Mouse (Mus musculus): ENCODE data around the gene Prr13. TPM values are rescaled to one million over a fixed set of nuclear protein-coding genes. Genes with fewer than 3 reads are reported as not detected.

Gene Prr13
- 10 to 100 TPM; 26.4 to 28.0 TPM for total RNA-seq (2021)

DNA sequence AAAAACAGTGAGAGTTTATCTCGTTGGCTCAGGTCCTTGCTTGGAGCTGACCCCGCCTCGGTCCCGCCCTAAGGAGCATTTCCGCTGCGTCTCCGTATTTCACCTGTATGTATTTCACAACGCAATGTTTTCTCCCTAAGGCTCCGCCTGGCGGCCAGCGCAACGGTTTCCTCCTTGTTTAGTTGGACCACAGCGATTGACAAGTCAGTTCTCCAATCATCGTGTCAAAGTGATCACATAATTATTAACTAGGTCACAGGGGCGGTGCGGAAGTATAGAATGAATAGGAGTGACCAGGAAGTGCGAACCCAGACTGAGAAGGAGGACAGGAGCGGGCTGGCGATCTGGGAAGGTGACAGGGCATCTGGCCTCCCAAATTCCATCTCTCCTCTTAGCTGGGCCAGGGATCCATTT, at the start of gene Prr13:
Gene Prr13 (plus strand): TSS at position 125 of the 414 bp plus-strand sequence.
- DNase-seq = peak; percentile 91

DNA sequence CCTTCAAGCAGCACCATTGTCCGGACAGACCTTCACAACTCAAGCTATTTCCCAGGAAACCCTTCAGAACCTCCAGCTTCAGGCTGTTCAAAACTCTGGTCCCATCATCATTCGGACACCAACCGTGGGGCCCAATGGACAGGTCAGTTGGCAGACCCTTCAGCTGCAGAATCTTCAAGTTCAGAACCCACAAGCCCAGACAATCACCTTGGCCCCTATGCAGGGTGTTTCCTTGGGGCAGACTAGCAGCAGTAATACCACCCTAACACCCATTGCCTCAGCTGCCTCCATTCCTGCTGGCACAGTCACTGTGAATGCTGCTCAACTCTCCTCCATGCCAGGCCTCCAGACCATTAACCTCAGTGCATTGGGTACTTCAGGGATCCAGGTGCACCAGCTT, 49.5 kb upstream of the Prr13 start:
- no peak for DNase-seq

DNA sequence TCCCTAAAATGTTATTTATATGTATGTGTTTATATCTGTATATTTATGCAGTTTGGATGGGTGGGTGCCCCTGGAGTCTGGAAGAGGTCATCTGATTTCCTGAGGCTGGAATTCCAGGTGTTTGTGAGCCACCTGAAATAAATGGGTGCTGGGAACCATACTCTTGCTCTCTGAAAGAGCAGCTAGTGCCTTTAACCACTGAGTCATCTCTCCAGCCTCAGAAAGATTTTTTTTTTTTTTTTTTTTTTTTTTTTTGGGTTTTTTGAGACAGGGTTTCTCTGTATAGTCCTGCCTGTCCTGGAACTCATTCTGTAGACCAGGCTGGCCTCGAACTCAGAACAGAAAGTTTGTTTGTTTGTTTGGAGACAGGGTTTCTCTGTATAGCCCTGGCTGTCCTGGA, 47.8 kb upstream of the Prr13 start:
- DNase-seq = no peak

DNA sequence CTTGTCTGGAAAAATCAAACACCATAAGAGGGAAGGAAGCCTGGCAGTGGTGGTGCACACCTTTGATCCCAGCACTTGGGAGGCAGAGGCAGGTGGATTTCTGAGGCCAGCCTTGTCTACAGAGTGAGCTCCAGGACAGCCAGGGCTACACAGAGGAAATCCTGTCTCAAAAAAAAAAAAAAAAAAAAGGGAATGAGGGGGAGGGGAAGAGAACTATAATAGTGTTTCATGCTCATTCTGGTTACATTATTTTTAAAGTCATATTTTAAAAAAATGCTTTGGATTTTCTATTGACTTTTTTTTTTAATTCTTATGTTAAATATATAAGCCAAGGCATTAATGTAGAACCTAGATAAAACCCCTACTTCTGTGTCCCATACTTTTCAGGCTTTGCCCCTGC, 45.1 kb upstream of the Prr13 start:
- DNase-seq = no peak

DNA sequence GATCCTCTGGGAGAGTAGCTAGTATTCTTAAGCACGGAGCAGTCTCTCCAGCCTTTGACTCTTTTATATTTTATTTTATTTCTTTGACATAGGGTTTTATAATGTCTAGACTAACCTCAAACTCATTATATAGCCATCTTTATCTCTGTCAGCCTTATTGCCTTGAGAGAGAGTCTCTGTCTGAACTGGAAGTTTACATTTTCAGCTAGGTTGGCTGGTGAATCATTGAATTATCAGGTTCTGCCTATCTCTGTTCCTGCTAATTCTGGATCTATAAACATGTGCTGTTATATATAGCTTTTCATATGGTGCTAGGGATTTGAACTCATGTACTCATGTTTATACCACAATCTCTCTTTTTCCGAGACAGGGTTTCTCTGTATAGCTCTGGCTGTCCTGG, 41.3 kb upstream of the Prr13 start:
- no peak for DNase-seq

DNA sequence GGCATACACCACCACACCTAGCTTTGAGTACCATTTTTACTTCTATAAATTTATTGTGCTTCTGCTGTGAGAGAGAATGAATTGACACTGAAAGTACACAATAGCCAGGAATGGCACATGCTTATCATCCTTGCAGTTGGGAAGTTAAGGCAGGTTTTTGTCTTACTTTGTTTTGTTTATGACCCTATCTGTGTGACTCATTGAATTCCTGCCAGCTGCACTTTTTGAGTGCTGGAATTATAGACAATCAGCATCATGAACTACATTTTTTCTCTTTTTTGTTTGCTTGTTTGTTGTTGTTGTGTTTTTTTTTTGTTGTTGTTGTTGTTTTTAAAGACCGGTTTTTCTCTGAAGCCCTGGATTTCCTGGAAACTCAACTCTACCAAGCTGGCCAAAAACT, 37.8 kb upstream of the Prr13 start:
- no peak for DNase-seq

DNA sequence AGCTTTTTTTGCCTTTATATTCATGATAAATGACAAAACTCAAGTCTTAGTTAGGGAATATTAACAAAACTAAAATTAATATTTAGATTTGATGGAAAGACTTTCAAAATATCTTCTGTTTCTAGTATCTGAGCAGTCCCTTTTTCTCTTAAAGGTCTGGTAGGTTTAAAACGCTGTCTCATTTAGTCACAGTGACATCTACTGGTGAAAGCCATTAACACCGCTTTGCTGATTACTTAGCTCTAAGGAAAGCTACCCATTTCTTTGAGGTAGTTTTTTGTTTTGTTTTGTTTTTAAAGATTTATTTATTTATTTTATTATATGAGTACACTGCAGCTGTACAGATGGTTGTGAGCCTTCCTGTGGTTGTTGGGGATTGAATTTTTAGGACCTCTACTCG, 37.4 kb upstream of the Prr13 start:
- DNase-seq = peak; percentile 51

DNA sequence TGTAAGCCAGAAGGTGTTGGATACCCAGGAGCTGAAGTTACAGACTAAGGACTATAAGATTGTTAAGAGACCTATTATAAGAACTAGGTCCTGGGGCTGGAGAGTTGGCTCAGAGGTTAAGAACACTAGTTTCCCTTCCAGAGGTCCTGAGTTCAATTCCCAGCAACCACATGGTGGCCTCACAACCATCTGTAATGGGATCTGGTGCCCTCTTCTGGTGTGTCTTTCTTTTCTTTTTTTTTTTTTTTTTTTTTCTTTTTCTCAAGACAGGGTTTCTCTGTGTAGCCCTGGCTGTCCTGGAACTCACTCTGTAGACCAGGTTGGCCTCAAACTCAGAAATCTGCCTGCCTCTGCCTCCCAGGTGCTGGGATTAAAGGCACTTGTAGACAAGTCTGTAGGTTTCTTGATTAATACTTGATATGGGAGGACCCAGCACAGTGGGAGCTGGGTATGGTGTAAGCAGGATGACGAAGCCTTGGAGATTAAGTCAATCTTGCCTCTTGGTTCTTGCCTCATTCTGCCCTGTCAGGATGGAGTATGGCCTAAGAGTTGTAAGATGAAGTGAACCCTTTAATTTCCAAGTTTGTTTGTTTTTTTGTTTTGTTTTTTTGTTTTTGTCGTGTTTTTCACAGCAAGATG, 35.1 kb upstream of the Prr13 start:
- DNase-seq = no peak

DNA sequence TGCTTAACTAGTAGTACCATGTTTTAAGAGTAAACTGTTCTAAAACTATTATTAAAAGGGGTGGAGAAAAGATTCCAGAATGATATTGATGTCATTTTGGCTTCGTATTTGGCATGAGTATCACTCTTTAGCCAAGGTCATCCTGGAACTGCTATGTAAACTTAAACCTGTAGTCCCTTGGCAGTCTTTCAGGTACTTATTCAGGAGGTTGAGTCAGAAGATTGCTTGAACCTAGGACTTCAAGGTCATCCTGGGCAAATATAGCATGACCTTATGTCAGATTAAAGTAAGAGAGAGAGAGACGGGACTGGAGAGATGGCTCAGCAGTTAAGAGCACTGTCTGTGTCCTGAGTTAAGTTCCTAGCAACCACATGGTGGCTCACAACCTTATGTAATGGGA, 34.2 kb upstream of the Prr13 start:
- DNase-seq = no peak

DNA sequence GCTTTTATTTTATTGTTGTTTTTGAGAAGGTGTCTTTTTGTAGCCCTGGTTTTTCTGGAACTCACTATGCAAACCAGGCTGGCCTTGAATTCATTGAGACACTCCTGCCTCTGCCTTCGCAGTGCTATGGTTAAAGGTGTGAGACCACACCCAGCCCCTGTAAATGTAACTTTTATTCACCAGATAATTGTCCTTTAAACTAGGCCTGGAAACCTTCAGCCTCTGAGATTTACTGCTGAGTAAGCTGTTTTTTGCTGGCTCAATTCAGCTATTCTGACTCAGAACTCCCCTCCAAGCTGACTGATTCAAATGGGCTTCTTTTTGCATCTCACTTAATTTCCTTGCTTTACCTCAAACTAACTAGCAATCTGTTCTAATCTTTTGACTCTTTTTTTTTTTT, 31.9 kb upstream of the Prr13 start:
- DNase-seq = no peak

DNA sequence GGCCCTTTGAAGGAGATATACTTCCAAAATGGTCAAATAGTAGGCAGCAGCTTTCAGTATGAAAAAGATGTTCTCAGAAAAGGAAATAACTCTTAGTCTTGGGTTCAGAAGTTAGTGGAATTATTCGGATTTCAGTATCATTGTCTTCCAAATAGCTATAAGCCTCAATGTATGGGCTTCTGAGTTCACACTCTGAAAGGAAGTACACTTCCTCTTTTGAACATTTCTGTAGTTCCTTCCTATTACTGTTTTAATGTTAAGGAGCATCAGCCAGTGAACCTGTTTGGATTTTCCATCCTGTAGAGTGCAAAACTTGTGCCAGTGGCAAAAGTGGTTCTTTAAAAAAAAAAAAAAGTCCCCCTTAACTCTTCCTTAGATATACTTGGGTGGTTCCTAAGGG, 26.8 kb upstream of the Prr13 start:
- no peak for DNase-seq

DNA sequence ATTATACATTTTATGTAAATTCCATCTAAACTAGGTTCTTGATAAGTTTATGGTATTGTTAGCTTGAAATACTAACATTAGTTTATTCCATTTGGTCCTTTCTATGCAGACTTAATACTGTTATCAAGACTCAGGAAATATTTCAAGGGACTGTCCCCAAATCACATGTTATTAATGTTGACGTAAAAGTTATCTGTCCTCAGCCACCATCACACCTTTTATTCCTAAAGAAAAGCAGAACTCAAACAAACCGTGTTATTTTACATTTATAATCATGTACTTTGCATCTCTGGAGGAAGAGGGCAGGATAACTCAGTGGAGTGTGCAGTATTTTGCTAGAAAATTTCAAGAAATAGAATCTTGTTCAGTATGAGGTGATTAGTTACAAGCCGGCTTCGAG, 25.7 kb upstream of the Prr13 start:
- DNase-seq = no peak

DNA sequence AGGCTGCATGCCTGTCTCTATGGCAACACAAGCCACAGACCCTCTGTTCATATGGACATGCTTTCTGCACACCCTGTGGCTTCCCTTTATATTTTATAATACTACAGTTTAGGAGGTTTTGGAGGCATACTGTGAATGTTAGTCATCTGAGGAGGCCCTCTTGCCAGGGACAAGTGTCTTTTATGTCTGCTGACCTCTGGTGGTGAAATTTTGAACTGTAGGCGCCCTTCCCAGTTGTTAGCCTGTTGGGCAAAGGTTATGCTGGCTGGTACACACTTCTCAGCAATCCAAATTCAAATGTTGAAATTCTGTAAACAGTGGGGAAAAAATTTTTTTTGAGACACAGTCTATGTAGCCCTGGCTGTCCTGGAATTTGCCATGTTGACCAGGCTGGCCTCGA, 16.3 kb upstream of the Prr13 start:
- peak; percentile 91 for DNase-seq

DNA sequence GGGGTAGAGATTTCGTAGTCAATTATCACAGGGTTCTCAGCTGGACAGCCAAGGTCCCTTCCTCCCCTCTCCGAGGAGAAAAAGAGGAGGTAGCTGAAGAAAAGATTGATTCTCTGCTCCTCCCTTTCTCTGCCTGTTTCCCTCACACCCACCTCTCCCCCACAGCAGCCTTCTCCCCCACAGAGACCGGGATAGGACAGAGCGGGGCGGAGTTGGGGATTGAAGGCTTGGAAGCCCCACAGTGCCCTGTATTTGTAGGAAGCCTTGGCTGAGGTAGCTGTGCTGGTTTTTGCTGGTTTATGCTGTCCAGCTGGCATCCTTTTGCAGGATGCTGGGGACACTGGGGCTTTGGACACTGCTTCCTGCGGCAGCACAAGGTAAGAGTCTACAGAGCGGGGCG, 13.7 kb upstream of the Prr13 start, which contains the start of gene Amhr2:
Gene Amhr2 (plus strand): TSS at position 222 of the 400 bp plus-strand sequence.
- DNase-seq = no peak

DNA sequence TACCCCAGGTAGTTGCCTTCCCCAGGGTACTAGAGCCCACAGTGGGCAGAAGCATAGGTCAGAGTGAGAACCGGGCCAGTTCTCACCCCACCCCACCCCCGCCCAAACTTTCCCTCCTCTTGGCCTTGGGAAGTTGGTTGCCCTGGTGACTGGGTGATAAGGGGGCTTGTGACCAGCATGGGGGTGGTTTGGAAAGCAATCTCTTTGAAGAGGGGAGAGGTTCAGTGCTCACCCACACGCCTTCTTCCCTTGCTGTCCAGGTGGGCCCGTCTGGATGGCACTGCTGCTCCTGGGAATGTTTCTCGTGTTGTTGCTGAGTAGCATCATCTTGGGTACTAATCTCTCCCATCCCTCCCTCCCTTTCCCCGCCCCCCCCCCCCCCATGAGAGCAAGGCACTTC, 12.4 kb upstream of the Prr13 start:
- DNase-seq = no peak

DNA sequence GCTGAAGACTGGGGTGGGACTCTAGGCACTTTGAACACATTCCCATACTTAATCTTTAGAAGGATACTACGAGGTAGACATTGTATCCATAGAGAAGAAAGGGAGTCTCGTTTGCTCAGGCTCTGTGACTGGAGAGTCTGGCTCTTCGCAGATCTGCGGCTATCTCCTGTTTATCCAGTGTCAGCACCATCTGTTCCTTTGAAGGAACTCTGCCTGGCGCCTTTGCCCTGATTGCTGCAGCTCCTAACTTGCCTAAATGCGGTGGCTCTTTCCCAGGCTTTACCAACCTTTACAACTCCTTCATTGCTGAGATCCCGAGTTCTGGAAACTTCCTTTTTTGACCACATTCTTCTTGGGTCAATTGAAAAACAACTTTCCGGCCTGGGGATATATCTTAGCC, 9.5 kb upstream of the Prr13 start:
- no peak for DNase-seq

DNA sequence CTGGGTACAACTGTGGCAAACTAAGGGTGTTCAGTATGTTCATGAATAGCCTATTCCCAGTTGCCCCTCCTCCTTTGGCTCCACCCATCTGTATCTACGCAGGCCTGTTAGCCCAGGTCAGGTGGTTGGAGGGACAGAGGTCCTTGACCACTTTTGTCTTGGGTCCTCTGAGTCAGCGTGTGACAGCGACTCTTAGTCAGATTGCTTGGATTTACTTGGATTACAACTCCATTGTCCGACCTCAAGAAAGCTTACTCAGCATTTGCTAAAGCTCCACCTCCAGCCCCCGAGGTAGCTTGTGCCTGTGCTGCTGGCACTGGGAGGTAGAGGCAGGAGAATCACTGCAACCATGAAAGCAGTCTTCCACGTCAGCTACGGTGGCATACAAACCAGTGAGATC, 7.9 kb upstream of the Prr13 start:
- no peak for DNase-seq

DNA sequence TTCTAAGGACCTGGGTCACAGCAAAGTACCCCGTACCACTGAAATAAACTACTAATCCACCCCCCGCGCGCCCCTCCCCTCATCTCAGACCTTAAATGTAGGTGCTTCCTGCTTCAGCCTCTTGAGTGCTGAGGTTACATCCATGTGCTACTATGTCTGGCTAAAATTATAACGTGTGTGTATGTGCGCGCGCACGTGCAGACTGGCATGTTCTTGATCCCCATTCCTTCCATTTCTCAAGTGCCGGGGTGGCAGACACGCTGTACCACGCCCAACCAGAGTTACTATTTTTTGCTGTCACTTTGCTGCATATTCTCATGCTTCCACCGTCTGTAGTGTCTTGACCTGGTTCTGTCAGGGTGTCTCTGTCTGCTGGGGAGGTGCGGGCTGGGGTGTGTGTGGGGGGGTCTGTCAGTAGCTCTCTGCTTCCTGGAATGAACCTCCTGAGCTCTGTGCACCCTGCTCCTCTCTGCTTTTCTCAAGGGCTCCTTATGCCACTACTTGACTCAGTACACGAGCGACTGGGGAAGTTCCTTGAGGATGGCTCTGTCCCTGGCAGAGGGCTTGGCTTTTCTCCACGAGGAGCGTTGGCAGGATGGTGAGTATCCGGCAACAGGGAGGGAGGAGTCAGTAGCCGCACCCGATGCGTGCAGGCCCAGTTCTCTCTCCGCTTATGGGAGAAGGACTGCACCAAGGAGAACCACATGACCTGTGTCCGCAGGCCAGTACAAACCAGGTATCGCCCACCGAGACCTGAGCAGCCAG, 7.0 kb upstream of the Prr13 start:
- DNase-seq = no peak

DNA sequence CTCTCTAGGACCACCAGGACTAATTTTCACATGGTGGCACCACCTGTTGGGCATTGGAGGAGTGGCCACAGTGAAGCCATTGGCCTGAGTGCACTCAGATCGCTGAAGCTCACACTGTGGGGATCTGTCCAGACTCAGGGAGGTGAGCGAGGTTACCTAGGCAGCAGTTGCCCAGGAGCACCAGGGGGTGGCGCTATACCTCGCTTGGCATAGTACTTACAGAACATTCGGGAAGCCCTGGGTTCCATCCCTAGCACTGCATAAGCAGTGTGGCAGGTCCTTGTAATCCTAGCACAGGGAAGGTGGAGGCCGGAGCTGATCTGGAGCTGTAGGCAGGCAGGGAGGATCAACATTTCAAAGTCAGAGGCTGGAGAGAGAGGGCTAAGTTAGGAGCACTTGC, 2.8 kb upstream of the Prr13 start:
- no peak for DNase-seq

DNA sequence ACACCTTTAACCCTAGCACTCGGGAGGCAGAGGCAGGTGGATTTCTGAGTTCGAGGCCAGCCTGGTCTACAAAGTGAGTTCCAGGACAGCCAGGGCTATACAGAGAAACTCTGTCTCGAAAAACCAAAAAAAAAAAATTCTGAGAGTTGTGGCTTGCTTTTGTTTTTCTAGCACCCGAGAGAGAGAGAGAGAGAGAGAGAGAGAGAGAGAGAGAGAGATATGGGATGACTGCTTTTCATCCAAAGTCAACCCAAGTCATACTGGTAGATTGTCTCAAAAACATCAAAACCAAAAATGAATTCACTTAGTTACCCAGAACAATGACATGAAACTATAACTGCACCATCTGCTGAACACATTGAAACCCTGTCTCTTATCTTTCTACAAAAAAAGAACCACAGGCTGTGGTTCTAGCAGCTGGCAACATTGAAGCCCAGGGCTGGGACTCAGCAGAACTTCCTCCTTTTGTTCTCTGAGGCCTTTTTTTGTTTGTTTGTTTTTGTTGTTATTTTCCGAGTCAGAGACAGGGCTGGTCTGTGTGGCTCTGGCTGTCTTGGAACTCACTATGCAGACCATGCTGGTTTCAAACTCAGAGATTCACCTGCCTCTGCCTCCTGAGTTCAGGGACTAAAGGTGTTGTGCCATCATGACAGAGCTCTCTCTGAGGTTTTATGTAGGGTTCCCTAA, 635 bp upstream of the Prr13 start:
- no peak for DNase-seq

DNA sequence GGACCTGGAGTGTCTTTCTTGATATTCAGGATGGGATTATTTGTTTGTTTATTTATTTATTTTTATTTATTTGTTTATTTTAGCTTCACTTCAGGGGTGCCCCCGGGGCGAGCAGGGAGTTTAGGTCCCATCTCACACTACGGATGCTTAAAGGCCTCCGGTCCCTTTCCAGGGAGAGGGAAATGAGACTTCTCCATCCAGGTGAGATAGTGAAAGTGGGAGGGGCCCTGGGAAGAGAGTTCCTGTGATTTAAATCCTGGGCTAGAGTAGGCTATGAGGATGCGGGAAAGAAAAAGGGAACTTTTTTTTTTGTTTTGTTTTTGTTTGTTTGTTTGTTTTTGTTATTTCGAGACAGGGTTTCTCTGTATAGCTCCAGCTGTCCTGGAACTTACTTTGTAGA, 553 bp downstream of the Prr13 start:
- DNase-seq = no peak

DNA sequence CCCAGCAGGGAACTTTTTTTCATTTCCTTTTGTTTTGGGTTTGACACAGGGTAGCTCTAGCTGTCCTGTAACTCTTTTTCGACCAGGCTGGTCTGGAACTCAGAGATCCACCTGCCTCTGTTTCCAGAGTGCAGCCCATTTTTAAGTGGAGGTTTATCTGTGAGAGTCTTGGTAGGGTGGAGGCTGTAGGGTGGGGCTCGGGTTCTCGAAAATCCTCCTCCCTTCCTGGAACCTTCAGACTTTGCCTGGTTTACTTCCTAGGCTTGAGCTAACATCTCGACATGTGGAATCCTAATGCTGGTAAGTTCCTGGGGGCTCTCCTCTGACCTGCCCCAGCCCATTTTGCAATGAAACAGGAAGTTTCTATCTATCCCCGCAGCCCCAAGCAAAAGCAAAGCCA, 1.0 kb downstream of the Prr13 start:
- no peak for DNase-seq

DNA sequence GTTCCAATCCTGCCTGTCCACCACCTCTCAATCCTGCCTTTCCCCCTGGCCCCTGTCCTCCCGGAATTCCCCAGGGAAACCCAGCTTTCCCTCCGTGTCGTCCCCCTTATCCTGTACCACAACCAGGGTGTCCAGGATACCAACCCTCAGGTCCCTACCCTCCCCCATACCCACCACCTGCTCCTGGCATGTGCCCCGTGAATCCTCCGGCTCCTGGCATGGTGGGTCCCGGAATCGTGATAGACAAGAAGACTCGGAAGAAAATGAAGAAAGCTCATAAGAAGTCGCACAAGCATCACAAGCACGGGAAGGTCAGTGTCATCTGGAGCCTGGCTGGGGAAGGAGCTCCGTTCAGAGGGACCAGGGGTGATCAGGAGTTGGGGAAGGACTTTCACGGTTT, 1.6 kb downstream of the Prr13 start:
- no peak for DNase-seq

DNA sequence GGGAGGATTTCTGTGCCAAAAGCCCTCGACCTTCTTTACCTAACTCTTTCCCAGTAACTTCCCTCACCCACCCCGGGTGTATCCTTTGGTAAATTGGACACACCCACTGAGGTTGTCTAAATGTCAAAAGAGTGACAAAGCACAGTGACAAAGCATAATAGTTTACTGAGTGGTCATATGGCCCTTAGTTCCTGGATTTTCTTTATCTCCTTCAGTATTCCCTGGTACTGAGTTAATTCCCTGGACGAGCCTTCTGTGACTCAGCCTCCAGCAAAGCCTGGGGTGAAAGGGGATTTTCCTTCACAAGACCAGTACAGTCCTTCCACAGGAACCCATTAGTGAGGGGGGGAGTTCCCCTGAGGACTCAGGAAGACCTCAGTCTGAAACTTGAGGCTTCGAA, 2.1 kb downstream of the Prr13 start:
- no peak for DNase-seq

All from heart, postnatal 4 days (tissue).